Comparison of ENCODE assay signal across 9 mouse cellular contexts in genomic region chr8:122676621-122677480, GRCm38 (mm10). TPM values are rescaled to one million over a fixed set of nuclear protein-coding genes. Genes with fewer than 3 reads are reported as not detected.
A peak's percentile ranks its signal among the peaks of the same experiment; 100 is the strongest.
DNase-seq lines count a peak whose midpoint lies in the region; ATAC-seq lines count a peak whose summit lies in the region.
"Had no signal": no experiment of that assay in that cellular context is flagged by ENCODE, and none has a peak within 500 bp of the region (broad histone marks: within the 10 kb centered on the region; RNA-seq: fewer than 3 reads in every experiment).

No protein-coding gene starts in this region.

- H3K27ac ChIP-seq in intestine, embryonic 14.5 days (ENCODE audit: low read depth): no peak overlapping the region
- H3K27ac ChIP-seq in stomach, embryonic 15.5 days: peak overlapping the region; percentile 77

- no peaks in the 10 kb centered on the region for H3K36me3 ChIP-seq in intestine, embryonic 14.5 days (ENCODE audit: control insufficient read depth, insufficient read depth, low read length)
- H3K36me3 ChIP-seq in stomach, embryonic 15.5 days: no peaks in the 10 kb centered on the region

- ATAC-seq in intestine, embryonic 14.5 days (replicated peaks; ENCODE audit: low FRiP score, low TSS enrichment, low read depth): no peak; the same call in 1 of the 2 replicates
- 0 out of 2 replicates have a peak, but pooled peaks have one; percentile 5 for ATAC-seq in megakaryocyte-erythroid progenitor cell, adult 5-6 weeks (replicated peaks; ENCODE audit: low FRiP score, low TSS enrichment, poor library complexity, severe bottlenecking)
- no peak for ATAC-seq in stomach, embryonic 15.5 days (ENCODE audit: insufficient read depth, low FRiP score, low read depth)

- 14% methylated on average over 16 of the region's 16 CpGs for WGBS in intestine, embryonic 14.5 days
- WGBS in stomach, embryonic 15.5 days: 22% methylated on average over 16 of the region's 16 CpGs

- peak overlapping the region; percentile 59 for H3K4me3 ChIP-seq in intestine, embryonic 14.5 days (ENCODE audit: low read depth, low read length)
- peak overlapping the region; percentile 85 for H3K4me3 ChIP-seq in stomach, embryonic 15.5 days (replicated peaks)

- peak overlapping the region; percentile 44 for H3K9ac ChIP-seq in intestine, embryonic 14.5 days (ENCODE audit: low read length)
- H3K9ac ChIP-seq in stomach, embryonic 15.5 days: peak overlapping the region; percentile 33; the same call in 1 of the 2 replicates

- peak; percentile 61 for DNase-seq in adrenal gland, postnatal 10 days
- peak; percentile 97 to 98 for DNase-seq in cerebellum, postnatal 10 days
- peak; percentile 61 for DNase-seq in gastrocnemius, postnatal 25 days
- peak; percentile 69 for DNase-seq in intestine, embryonic 14.5 days (ENCODE audit: low spot score)
- DNase-seq in left cerebral cortex, postnatal 25 days (ENCODE audit: low spot score in 2 of 2): peak; percentile 76 to 91
- DNase-seq in spleen, postnatal 10 days (ENCODE audit: low spot score in 2 of 2): no peak

- intact Hi-C loops in left cerebral cortex, postnatal 25 days (cut with DNase I): loop anchor here (1.0 to 2.0 kb wide), 2 partner anchors 36 to 74 kb away; no protein-coding TSS in a partner anchor

- H3K4me1 ChIP-seq in intestine, embryonic 14.5 days (replicated peaks; ENCODE audit: control insufficient read depth, insufficient read depth, low read length): peaks cover 9% of the 10 kb centered on the region; the same call in 1 of the 2 replicates
- peaks cover 31% of the 10 kb centered on the region for H3K4me1 ChIP-seq in stomach, embryonic 15.5 days

- peaks cover 59% of the 10 kb centered on the region for H3K27me3 ChIP-seq in intestine, embryonic 14.5 days (replicated peaks; ENCODE audit: control insufficient read depth, insufficient read depth, low read length)
- H3K27me3 ChIP-seq in stomach, embryonic 15.5 days (replicated peaks): peaks cover 48% of the 10 kb centered on the region

- no peaks in the 10 kb centered on the region for H3K9me3 ChIP-seq in intestine, embryonic 14.5 days (ENCODE audit: control insufficient read depth, low read length)
- no peaks in the 10 kb centered on the region for H3K9me3 ChIP-seq in stomach, embryonic 15.5 days

- peak overlapping the region; percentile 84 for H3K4me2 ChIP-seq in intestine, embryonic 14.5 days (ENCODE audit: low read length)
- peak overlapping the region; percentile 99 for H3K4me2 ChIP-seq in stomach, embryonic 15.5 days

RNA-seq across cellular contexts. Expression of gene Cbfa2t3, which starts 22.1 kb away (rescaled TPM):
- 10 to 100 TPM; 12.0 to 14.3 TPM for total RNA-seq in adrenal gland, postnatal 10 days (2021)
- 10 to 100 TPM; 19.0 to 27.8 TPM for total RNA-seq in gastrocnemius, postnatal 25 days (2021)
- polyA plus RNA-seq in intestine, embryonic 14.5 days (2014; fragmentation: Nextera tagmentation; extraction: Ambion mirVana): 3.9 and 4.0 TPM in 2 replicates
- total RNA-seq in left cerebral cortex, postnatal 25 days (2021): 10 to 100 TPM; 31.7 to 41.5 TPM
- total RNA-seq in megakaryocyte-erythroid progenitor cell, adult 5-6 weeks (2014; fragmentation: Nextera tagmentation): 78.3 and 79.6 TPM in 2 replicates
- total RNA-seq in megakaryocyte-erythroid progenitor cell, adult 5-6 weeks (2017): 7.8 and 15.4 TPM in 2 replicates
- polyA plus RNA-seq in stomach, embryonic 15.5 days (2015; fragmentation: Nextera tagmentation; extraction: Ambion mirVana): 4.5 and 4.8 TPM in 2 replicates

RNA-seq across cellular contexts. Expression of gene Pabpn1l, which starts 54.3 kb away (rescaled TPM):
- total RNA-seq in adrenal gland, postnatal 10 days (2021): not detected
- total RNA-seq in gastrocnemius, postnatal 25 days (2021): not detected
- not detected in 2 replicates for polyA plus RNA-seq in intestine, embryonic 14.5 days (2014; fragmentation: Nextera tagmentation; extraction: Ambion mirVana)
- total RNA-seq in left cerebral cortex, postnatal 25 days (2021): not detected
- total RNA-seq in megakaryocyte-erythroid progenitor cell, adult 5-6 weeks (2014; fragmentation: Nextera tagmentation): not detected in 2 replicates
- total RNA-seq in megakaryocyte-erythroid progenitor cell, adult 5-6 weeks (2017): not detected in 2 replicates
- 0.12 TPM in 1 of 2 replicates, not detected in the other for polyA plus RNA-seq in stomach, embryonic 15.5 days (2015; fragmentation: Nextera tagmentation; extraction: Ambion mirVana)
- polyA plus RNA-seq: testis, adult 2 months had no signal

Comparison
In these comparisons a context has a peak if more than half of its experiments do, and no peak if none do; other contexts are left out.
1. DNase-seq: peak in adrenal gland, postnatal 10 days (single experiment), cerebellum, postnatal 10 days (2 of 2), gastrocnemius, postnatal 25 days (single experiment), intestine, embryonic 14.5 days (single experiment) and left cerebral cortex, postnatal 25 days (2 of 2); none in spleen, postnatal 10 days (0 of 2).